Mouse (Mus musculus) liver, postnatal 0 days (tissue): ENCODE measurements around the gene Gm15217.

Source experiments
- CTCF ChIP-seq: sonication (generic); IDR thresholded peaks from 2 replicates; pipeline ENCODE4 v1.5.1; 2016; ENCODE audit warnings: antibody characterized with exemption, low read depth
- EP300 ChIP-seq: IDR thresholded peaks from 2 replicates; pipeline ENCODE4 v1.6.1; 2016; ENCODE audit warnings: antibody characterized with exemption, low read depth, mild to moderate bottlenecking

DNA sequence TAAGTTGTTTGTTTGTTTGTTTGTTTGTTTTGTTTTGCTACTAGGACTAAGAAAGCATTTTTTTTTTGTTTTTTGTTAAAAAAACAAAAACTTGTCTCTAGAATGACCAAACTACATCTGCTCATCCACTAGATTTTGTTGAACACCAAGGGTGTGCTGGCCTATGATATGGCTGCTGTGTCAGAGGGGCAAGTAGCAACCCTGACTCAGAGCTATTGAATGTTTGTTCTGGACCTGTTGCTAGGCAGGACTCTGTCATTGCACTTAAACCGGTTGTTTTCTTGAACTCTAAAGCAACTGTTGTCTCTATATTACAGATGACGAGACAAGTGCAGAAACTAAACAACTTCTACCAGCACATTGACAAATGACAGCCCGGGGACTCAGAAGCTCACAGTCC lies 29.1 kb downstream of the Gm15217 start:
- TF ChIP-seq CTCF (no peak), EP300 (no peak)
